Mouse (Mus musculus): ENCODE data around the gene Map3k10.
A peak's percentile ranks its signal among the peaks of the same experiment; 100 is the strongest.

The Map3k10 gene

GRCm38 (mm10) chr7:27606481-27607254 lies 67.7 kb downstream of the Map3k10 start:
- DNase-seq: peak; percentile 50

All from cerebellum, adult 8-10 months (tissue).